Mouse (Mus musculus): ENCODE results near the gene N4bp2. TPM values are rescaled to one million over a fixed set of nuclear protein-coding genes. Genes with fewer than 3 reads are reported as not detected.

N4bp2 gene
- polyA plus RNA-seq, 2 experiments = 6.5 to 12.2 TPM

DNA sequence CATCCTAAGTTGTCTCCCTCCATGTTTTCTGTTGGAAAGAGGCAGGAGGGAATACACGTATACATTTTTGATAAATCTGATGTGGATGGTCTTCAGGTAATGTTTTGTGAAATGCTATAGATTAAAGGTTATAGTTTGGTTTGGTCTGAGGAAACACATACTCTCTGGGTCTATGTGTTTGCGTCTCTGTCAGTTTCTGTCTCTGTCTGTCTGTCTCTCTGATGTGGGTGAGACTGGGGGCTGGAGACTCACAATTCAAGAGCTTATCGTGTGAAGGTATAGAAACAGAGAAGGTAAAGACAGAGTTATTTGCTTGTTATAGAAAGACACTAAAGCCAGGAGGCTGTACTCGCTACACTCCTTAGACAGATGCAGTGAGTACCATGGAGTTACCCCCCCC, 106.3 kb downstream of the N4bp2 start:
- DNase-seq (ENCODE audit: low read depth in 3 of 3, low spot score in 3 of 3) (no peak), ATAC-seq (ENCODE audit: insufficient read depth) (no peak)
- no peaks in the 10 kb centered on the region for H3K36me3 ChIP-seq (replicated peaks; ENCODE audit: control insufficient read depth, insufficient read depth, low read depth)
- no peaks in the 10 kb centered on the region for H3K27me3 ChIP-seq (ENCODE audit: control insufficient read depth, insufficient read depth, low read length)
- H3K27ac ChIP-seq = no peak overlapping the region
- TF ChIP-seq EP300 (IDR thresholded peaks at IDR 0.05; ENCODE audit: low read depth) (no peak), CTCF (IDR thresholded peaks at IDR 0.05; ENCODE audit: low read depth) (no peak)
- no peak overlapping the region for H3K4me3 ChIP-seq (ENCODE audit: insufficient read depth in 1 of 2, low read depth in 2 of 2, low read length in 2 of 2)
- no peaks in the 10 kb centered on the region for H3K4me1 ChIP-seq (replicated peaks; ENCODE audit: control insufficient read depth in 2 of 2, insufficient read depth in 2 of 2, low read length in 1 of 2)
- WGBS (ENCODE audit: insufficient replicate concordance) = 67% methylated on average over 4 of the region's 4 CpGs
- H3K9ac ChIP-seq (replicated peaks) = no peak overlapping the region
- no peak overlapping the region for H3K4me2 ChIP-seq (ENCODE audit: low read depth)
- H3K9me3 ChIP-seq (ENCODE audit: control insufficient read depth, low read length) = no peaks in the 10 kb centered on the region

DNA sequence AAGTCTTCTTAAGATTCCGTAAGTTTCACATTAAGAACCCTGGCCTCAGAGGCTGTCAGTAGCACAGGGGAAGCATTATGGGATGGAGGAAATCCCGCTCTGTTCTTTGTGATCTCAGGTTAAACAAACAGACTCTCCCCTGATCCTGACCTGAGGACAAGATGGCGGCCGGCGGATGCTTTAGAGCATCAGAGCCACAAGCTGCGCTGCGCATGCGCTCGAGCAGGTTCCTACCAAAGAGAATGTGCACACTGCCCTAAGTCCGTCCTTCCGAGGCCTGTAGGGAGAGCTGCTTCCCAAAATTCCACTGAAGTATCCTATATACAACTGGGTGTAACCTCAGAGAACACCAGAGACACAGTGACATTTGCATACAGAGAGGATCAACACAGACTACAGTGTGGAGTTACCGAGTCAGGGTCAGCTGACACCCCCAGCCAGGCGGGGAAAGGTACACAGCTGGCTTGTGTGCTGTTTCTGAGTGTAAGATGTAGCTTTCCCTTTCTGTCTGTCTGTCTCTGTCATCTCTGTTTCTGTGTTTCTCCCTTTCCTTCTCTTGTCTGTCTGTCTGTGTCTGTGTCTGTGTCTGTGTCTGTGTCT, 108.1 kb downstream of the N4bp2 start:
- H3K4me1 ChIP-seq (replicated peaks; ENCODE audit: control insufficient read depth in 2 of 2, insufficient read depth in 2 of 2, low read length in 1 of 2) = no peaks in the 10 kb centered on the region
- ATAC-seq (ENCODE audit: insufficient read depth) (no peak), DNase-seq (ENCODE audit: low read depth in 3 of 3, low spot score in 3 of 3) (no peak)
- H3K4me3 ChIP-seq (ENCODE audit: insufficient read depth in 1 of 2, low read depth in 2 of 2, low read length in 2 of 2) = no peak overlapping the region
- no peaks in the 10 kb centered on the region for H3K36me3 ChIP-seq (replicated peaks; ENCODE audit: control insufficient read depth, insufficient read depth, low read depth)
- no peaks in the 10 kb centered on the region for H3K27me3 ChIP-seq (ENCODE audit: control insufficient read depth, insufficient read depth, low read length)
- no peak overlapping the region for H3K4me2 ChIP-seq (ENCODE audit: low read depth)
- TF ChIP-seq EP300 (IDR thresholded peaks at IDR 0.05; ENCODE audit: low read depth) (no peak), CTCF (IDR thresholded peaks at IDR 0.05; ENCODE audit: low read depth) (no peak)
- H3K27ac ChIP-seq = no peak overlapping the region
- WGBS (ENCODE audit: insufficient replicate concordance) = 77% methylated on average over 13 of the region's 13 CpGs
- H3K9me3 ChIP-seq (ENCODE audit: control insufficient read depth, low read length) = no peaks in the 10 kb centered on the region
- no peak overlapping the region for H3K9ac ChIP-seq (replicated peaks)

- H3K9me3 ChIP-seq (ENCODE audit: control insufficient read depth, low read length) = no peaks in the 10 kb centered on the region
- H3K9ac ChIP-seq (replicated peaks) = no peak overlapping the region
- H3K4me1 ChIP-seq (replicated peaks; ENCODE audit: control insufficient read depth in 2 of 2, insufficient read depth in 2 of 2, low read length in 1 of 2) = no peaks in the 10 kb centered on the region
- no peak overlapping the region for H3K27ac ChIP-seq
- no peaks in the 10 kb centered on the region for H3K27me3 ChIP-seq (ENCODE audit: control insufficient read depth, insufficient read depth, low read length)
- TF ChIP-seq EP300 (IDR thresholded peaks at IDR 0.05; ENCODE audit: low read depth) (no peak), CTCF (IDR thresholded peaks at IDR 0.05; ENCODE audit: low read depth) (no peak)
- H3K4me3 ChIP-seq (ENCODE audit: insufficient read depth in 1 of 2, low read depth in 2 of 2, low read length in 2 of 2) = no peak overlapping the region
- H3K36me3 ChIP-seq (replicated peaks; ENCODE audit: control insufficient read depth, insufficient read depth, low read depth) = no peaks in the 10 kb centered on the region
- DNase-seq (ENCODE audit: low read depth in 3 of 3, low spot score in 3 of 3) (no peak), ATAC-seq (ENCODE audit: insufficient read depth) (no peak)
- H3K4me2 ChIP-seq (ENCODE audit: low read depth) = no peak overlapping the region
- 13% methylated on average over 4 of the region's 4 CpGs for WGBS (ENCODE audit: insufficient replicate concordance)
These were observed 109.9 kb downstream of the N4bp2 start for GRCm38 (mm10) chr5:65873212-65873611.

DNA sequence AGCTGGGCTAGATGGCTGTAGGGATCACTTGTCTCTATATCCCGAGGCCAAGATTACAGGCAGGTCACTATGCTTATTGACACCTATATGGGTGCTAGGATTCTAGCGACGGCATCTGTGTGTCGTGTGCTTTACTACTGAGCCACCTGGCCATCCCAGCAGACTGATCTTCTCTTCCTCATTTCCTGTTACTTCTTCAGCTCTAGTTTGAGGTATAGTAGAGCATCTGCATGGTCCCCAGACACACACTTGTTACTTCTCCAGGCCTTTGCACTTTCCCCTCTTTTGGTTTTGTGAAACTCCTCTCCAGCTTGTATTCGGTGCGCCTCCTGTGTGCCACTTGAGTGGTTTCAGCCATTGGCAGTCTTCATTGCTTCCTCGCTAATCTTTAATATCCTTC, 111.9 kb downstream of the N4bp2 start:
- Histone ChIP-seq H3K4me3 (ENCODE audit: insufficient read depth in 1 of 2, low read depth in 2 of 2, low read length in 2 of 2) (no peak overlapping the region), H3K4me2 (ENCODE audit: low read depth) (no peak overlapping the region), H3K9ac (replicated peaks) (no peak overlapping the region), H3K9me3 (ENCODE audit: control insufficient read depth, low read length) (no peaks in the 10 kb centered on the region), H3K4me1 (replicated peaks; ENCODE audit: control insufficient read depth in 2 of 2, insufficient read depth in 2 of 2, low read length in 1 of 2) (no peaks in the 10 kb centered on the region), H3K36me3 (replicated peaks; ENCODE audit: control insufficient read depth, insufficient read depth, low read depth) (no peaks in the 10 kb centered on the region), H3K27ac (no peak overlapping the region), H3K27me3 (ENCODE audit: control insufficient read depth, insufficient read depth, low read length) (no peaks in the 10 kb centered on the region)
- TF ChIP-seq CTCF (IDR thresholded peaks at IDR 0.05; ENCODE audit: low read depth) (no peak), EP300 (IDR thresholded peaks at IDR 0.05; ENCODE audit: low read depth) (no peak)
- DNase-seq (ENCODE audit: low read depth in 3 of 3, low spot score in 3 of 3) (no peak), ATAC-seq (ENCODE audit: insufficient read depth) (no peak)
- 76% methylated on average over 7 of the region's 7 CpGs for WGBS (ENCODE audit: insufficient replicate concordance)

GRCm38 (mm10) chr5:65878367-65878766, 115.0 kb downstream of the N4bp2 start:
- H3K36me3 ChIP-seq (replicated peaks; ENCODE audit: control insufficient read depth, insufficient read depth, low read depth) = no peaks in the 10 kb centered on the region
- TF ChIP-seq CTCF (IDR thresholded peaks at IDR 0.05; ENCODE audit: low read depth) (no peak), EP300 (IDR thresholded peaks at IDR 0.05; ENCODE audit: low read depth) (no peak)
- WGBS (ENCODE audit: insufficient replicate concordance) = 49% methylated on average over 3 of the region's 3 CpGs
- H3K27me3 ChIP-seq (ENCODE audit: control insufficient read depth, insufficient read depth, low read length) = no peaks in the 10 kb centered on the region
- H3K27ac ChIP-seq = no peak overlapping the region
- no peak for ATAC-seq (ENCODE audit: insufficient read depth)
- DNase-seq (ENCODE audit: low read depth in 3 of 3, low spot score in 3 of 3) = no peak
- H3K4me1 ChIP-seq (replicated peaks; ENCODE audit: control insufficient read depth in 2 of 2, insufficient read depth in 2 of 2, low read length in 1 of 2) = peaks cover 0 to 11% of the 10 kb centered on the region in 2 experiments; a peak in 2 of 4 replicates
- no peak overlapping the region for H3K4me3 ChIP-seq (ENCODE audit: insufficient read depth in 1 of 2, low read depth in 2 of 2, low read length in 2 of 2)
- H3K9ac ChIP-seq (replicated peaks) = no peak overlapping the region
- no peak overlapping the region for H3K4me2 ChIP-seq (ENCODE audit: low read depth)
- H3K9me3 ChIP-seq (ENCODE audit: control insufficient read depth, low read length) = no peaks in the 10 kb centered on the region

Other genes starting within 250 kb of the N4bp2 start
- gene Smim14, start 226.3 kb upstream of the N4bp2 start, polyA plus RNA-seq (2012; rRNA removed) = 15.4 and 15.8 TPM in 2 replicates
- gene Smim14, start 226.3 kb upstream of the N4bp2 start, polyA plus RNA-seq (2014; fragmentation: Nextera tagmentation; extraction: Ambion mirVana) = 39.9 and 45.2 TPM in 2 replicates
- 20.4 and 60.5 TPM in 2 replicates for gene Ube2k, start 226.3 kb upstream of the N4bp2 start, polyA plus RNA-seq (2012; rRNA removed)
- gene Ube2k, start 226.3 kb upstream of the N4bp2 start, polyA plus RNA-seq (2014; fragmentation: Nextera tagmentation; extraction: Ambion mirVana) = 64.7 and 67.2 TPM in 2 replicates
- gene Pds5a, start 65.2 kb upstream of the N4bp2 start, polyA plus RNA-seq (2012; rRNA removed) = 24.4 and 31.4 TPM in 2 replicates
- gene Pds5a, start 65.2 kb upstream of the N4bp2 start, polyA plus RNA-seq (2014; fragmentation: Nextera tagmentation; extraction: Ambion mirVana) = 24.9 and 27.3 TPM in 2 replicates
- gene Rhoh, start 97.7 kb downstream of the N4bp2 start, polyA plus RNA-seq (2012; rRNA removed) = 0.79 and 0.81 TPM in 2 replicates
- 1.0 and 1.1 TPM in 2 replicates for gene Rhoh, start 97.7 kb downstream of the N4bp2 start, polyA plus RNA-seq (2014; fragmentation: Nextera tagmentation; extraction: Ambion mirVana)
- gene Chrna9, start 171.4 kb downstream of the N4bp2 start, polyA plus RNA-seq (2012; rRNA removed) = not detected in 2 replicates
- gene Chrna9, start 171.4 kb downstream of the N4bp2 start, polyA plus RNA-seq (2014; fragmentation: Nextera tagmentation; extraction: Ambion mirVana) = not detected in 2 replicates
- 0.02 and 0.05 TPM in 2 replicates for gene 9130230L23Rik, start 240.8 kb downstream of the N4bp2 start, polyA plus RNA-seq (2012; rRNA removed)
- gene 9130230L23Rik, start 240.8 kb downstream of the N4bp2 start, polyA plus RNA-seq (2014; fragmentation: Nextera tagmentation; extraction: Ambion mirVana) = not detected in 2 replicates